Mouse (Mus musculus): ENCODE measurements around the gene Olfr456. TPM values are rescaled to one million over a fixed set of nuclear protein-coding genes. Genes with fewer than 3 reads are reported as not detected.
"Not testable (repeated sequence)": the region's sequence is repeated elsewhere in the genome, so short reads cannot be mapped to it uniquely, and the experiment has no call there.

Gene Olfr456
- polyA plus RNA-seq (2016; fragmentation: Nextera tagmentation; extraction: Ambion mirVana), result not detected in 2 replicates

DNA sequence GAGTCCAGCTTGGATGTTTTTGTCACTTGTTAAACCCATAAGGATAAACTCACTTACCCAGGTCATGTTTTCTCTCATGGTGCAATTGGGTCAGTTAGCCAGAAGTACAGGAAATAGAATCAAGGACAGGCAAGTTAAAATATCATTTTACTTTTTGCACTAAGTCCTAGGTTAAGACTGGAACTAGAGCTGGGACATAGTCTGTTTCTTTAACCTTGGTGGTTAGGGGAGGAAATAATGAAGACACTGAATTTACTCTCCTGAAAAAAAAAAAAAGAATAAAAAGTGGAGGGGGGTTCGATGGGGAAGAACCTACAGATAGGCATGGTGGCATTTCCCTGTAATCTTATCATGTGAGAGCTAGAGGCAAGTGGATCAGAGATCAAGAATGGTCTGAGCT, at the start of gene Olfr456:
Gene Olfr456 (minus strand): TSS at position 101 of the 400 bp plus-strand sequence.
- H3K4me3 ChIP-seq, result no peak within 1 kb of the TSS
- no peak within 1 kb of the TSS for H3K27ac ChIP-seq
- no peak within 1 kb of the TSS for H3K4me2 ChIP-seq (replicated peaks)
- WGBS, result 87% methylated on average over 1 of the region's 1 CpGs
- H3K36me3 ChIP-seq, result no peaks in the 10 kb centered on the region
- H3K9ac ChIP-seq, result no peak within 1 kb of the TSS
- no peaks in the 10 kb centered on the region for H3K4me1 ChIP-seq
- H3K9me3 ChIP-seq, result no peaks in the 10 kb centered on the region
- ATAC-seq (ENCODE audit: insufficient number of reproducible peaks, insufficient read depth, low FRiP score, low TSS enrichment), result no peak
- no peaks in the 10 kb centered on the region for H3K27me3 ChIP-seq

DNA sequence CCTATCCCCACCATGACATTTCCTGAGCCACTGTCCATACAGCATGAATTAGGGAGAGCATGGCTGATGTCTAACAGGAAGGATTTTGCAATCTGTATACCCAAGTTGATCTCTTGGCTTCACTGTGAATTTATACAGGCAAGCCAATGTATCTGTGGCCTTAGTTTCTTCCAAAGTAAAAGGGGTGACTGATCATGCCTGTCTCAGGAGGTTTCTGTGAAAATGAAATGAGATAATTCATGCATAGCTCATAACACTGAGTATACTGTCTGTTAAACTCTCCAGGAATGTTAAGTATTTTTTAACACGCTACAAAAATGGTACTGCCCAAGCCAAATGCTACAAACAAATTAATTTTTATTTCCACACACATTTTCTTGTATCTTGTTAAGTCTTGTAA, 26.4 kb upstream of the Olfr456 start:
- 79% methylated on average over 1 of the region's 1 CpGs for WGBS
- no peaks in the 10 kb centered on the region for H3K36me3 ChIP-seq
- H3K27me3 ChIP-seq, result no peaks in the 10 kb centered on the region
- no peak overlapping the region for H3K9ac ChIP-seq
- no peak overlapping the region for H3K4me3 ChIP-seq
- no peak for ATAC-seq (ENCODE audit: insufficient number of reproducible peaks, insufficient read depth, low FRiP score, low TSS enrichment)
- no peak overlapping the region for H3K4me2 ChIP-seq (replicated peaks)
- no peak overlapping the region for H3K27ac ChIP-seq
- no peaks in the 10 kb centered on the region for H3K9me3 ChIP-seq
- H3K4me1 ChIP-seq, result no peaks in the 10 kb centered on the region

GRCm38 (mm10) chr6:42509311-42509710, 22.3 kb upstream of the Olfr456 start:
- H3K9me3 ChIP-seq, result no peaks in the 10 kb centered on the region
- H3K4me2 ChIP-seq (replicated peaks), result no peak overlapping the region
- no peak overlapping the region for H3K9ac ChIP-seq
- no peak overlapping the region for H3K27ac ChIP-seq
- no peaks in the 10 kb centered on the region for H3K36me3 ChIP-seq
- no peaks in the 10 kb centered on the region for H3K4me1 ChIP-seq
- H3K4me3 ChIP-seq, result no peak overlapping the region
- ATAC-seq (ENCODE audit: insufficient number of reproducible peaks, insufficient read depth, low FRiP score, low TSS enrichment), result no peak
- H3K27me3 ChIP-seq, result no peaks in the 10 kb centered on the region

DNA sequence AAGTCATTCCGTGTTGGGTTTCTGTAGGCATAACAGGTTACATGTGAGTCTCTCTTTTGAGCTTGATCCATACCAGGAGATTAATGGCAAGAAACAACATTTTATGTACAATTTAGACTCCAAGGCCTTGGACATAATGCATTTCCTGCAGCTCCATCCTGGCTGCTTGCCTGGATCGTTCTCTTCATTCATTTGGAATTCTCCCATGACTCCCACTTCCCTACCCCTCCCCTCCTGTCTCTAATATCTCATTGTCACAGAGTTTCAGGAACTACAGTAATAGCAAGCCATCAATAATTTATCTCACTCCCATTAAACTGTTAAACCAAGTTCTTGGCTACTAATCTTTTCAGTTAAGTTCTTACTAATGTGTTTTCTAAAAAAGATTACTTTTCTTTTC, 16.5 kb upstream of the Olfr456 start:
- no peak overlapping the region for H3K4me2 ChIP-seq (replicated peaks)
- H3K27me3 ChIP-seq, result no peaks in the 10 kb centered on the region
- no peak overlapping the region for H3K4me3 ChIP-seq
- no peak overlapping the region for H3K27ac ChIP-seq
- H3K36me3 ChIP-seq, result no peaks in the 10 kb centered on the region
- ATAC-seq (ENCODE audit: insufficient number of reproducible peaks, insufficient read depth, low FRiP score, low TSS enrichment), result no peak
- H3K9ac ChIP-seq, result no peak overlapping the region
- 82% methylated on average over 2 of the region's 2 CpGs for WGBS
- H3K4me1 ChIP-seq, result no peaks in the 10 kb centered on the region
- H3K9me3 ChIP-seq, result no peaks in the 10 kb centered on the region

DNA sequence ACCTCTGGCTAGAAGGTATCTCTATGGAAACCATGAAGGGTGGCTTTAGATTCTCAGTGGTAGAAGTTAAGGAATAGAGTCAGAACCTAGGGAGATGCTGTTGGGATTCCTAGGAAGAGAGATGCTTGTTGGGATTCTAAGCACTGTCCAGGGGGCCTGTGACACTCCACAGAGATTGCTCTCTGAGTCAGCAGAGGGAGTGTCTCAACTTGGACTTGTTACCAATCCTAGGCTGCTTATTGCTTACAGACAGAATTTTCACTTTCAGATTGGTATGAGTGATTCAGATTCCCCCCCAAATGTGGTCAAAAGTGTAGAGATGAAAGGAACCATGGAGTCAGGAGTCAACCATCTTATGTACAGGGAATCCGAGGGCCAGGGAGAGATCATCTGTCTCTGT, 2.7 kb upstream of the Olfr456 start:
- H3K9ac ChIP-seq, result no peak overlapping the region
- WGBS, result 76% methylated on average over 1 of the region's 1 CpGs
- H3K4me2 ChIP-seq (replicated peaks), result no peak overlapping the region
- no peaks in the 10 kb centered on the region for H3K4me1 ChIP-seq
- H3K4me3 ChIP-seq, result no peak overlapping the region
- H3K27ac ChIP-seq, result no peak overlapping the region
- no peak for ATAC-seq (ENCODE audit: insufficient number of reproducible peaks, insufficient read depth, low FRiP score, low TSS enrichment)
- H3K36me3 ChIP-seq, result no peaks in the 10 kb centered on the region
- H3K9me3 ChIP-seq, result no peaks in the 10 kb centered on the region
- H3K27me3 ChIP-seq, result no peaks in the 10 kb centered on the region

GRCm38 (mm10) chr6:42484633-42485032, 2.4 kb downstream of the Olfr456 start:
- no peaks in the 10 kb centered on the region for H3K27me3 ChIP-seq
- no peak for ATAC-seq (ENCODE audit: insufficient number of reproducible peaks, insufficient read depth, low FRiP score, low TSS enrichment)
- H3K4me3 ChIP-seq, result no peak overlapping the region
- H3K27ac ChIP-seq, result no peak overlapping the region
- H3K9ac ChIP-seq, result no peak overlapping the region
- H3K9me3 ChIP-seq, result no peaks in the 10 kb centered on the region
- no peak overlapping the region for H3K4me2 ChIP-seq (replicated peaks)
- H3K4me1 ChIP-seq, result no peaks in the 10 kb centered on the region
- no peaks in the 10 kb centered on the region for H3K36me3 ChIP-seq

DNA sequence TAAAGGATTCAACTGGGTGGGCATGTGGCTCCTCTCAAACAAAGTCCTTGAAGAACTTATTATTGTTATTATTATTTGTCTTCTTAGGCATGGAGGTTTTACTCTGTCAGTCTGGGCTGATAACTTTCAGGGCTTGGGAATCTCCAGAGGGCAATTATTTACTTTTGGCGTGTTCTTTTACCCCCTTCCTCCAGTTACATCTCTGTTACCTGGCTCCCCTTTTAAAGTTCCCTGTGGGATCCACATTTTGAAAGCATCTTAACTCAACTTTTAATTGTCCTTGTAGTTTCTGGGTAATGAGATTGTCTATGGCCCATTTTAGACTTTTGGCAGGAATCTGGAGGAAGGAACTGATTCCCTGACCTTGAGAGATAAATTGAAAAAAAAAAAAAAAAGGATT, 10.8 kb downstream of the Olfr456 start, which contains the start of gene Olfr457:
Gene Olfr457 (minus strand): TSS at position 101 of the 400 bp plus-strand sequence.
- Histone ChIP-seq H3K27ac (no peak within 1 kb of the TSS), H3K4me3 (no peak within 1 kb of the TSS), H3K4me2 (replicated peaks) (no peak within 1 kb of the TSS), H3K27me3 (no peaks in the 10 kb centered on the region), H3K9me3 (no peaks in the 10 kb centered on the region), H3K4me1 (no peaks in the 10 kb centered on the region), H3K36me3 (no peaks in the 10 kb centered on the region), H3K9ac (no peak within 1 kb of the TSS)
- WGBS, result 72% methylated on average over 1 of the region's 1 CpGs
- no peak for ATAC-seq (ENCODE audit: insufficient number of reproducible peaks, insufficient read depth, low FRiP score, low TSS enrichment)

- H3K27ac ChIP-seq; ATAC-seq (ENCODE audit: insufficient number of reproducible peaks, insufficient read depth, low FRiP score, low TSS enrichment): not testable (repeated sequence)
- WGBS, result 95% methylated on average over 4 of the region's 4 CpGs
Observed at GRCm38 (mm10) chr6:42471298-42471697, 15.7 kb downstream of the Olfr456 start.

GRCm38 (mm10) chr6:42470542-42470941, 16.5 kb downstream of the Olfr456 start:
- Histone ChIP-seq H3K4me2 (replicated peaks) (no peak overlapping the region), H3K4me1 (no peaks in the 10 kb centered on the region), H3K27me3 (no peaks in the 10 kb centered on the region), H3K36me3 (no peaks in the 10 kb centered on the region), H3K27ac (no peak overlapping the region), H3K9ac (no peak overlapping the region), H3K9me3 (no peaks in the 10 kb centered on the region), H3K4me3 (no peak overlapping the region)
- WGBS, result 87% methylated on average over 4 of the region's 4 CpGs
- no peak for ATAC-seq (ENCODE audit: insufficient number of reproducible peaks, insufficient read depth, low FRiP score, low TSS enrichment)

More at GRCm38 (mm10) chr6:42471298-42471697, 15.7 kb downstream of the Olfr456 start:
- H3K9me3 ChIP-seq; H3K4me3 ChIP-seq; H3K4me1 ChIP-seq; H3K27me3 ChIP-seq; H3K9ac ChIP-seq; H3K36me3 ChIP-seq; H3K4me2 ChIP-seq (replicated peaks): not testable (repeated sequence)

DNA sequence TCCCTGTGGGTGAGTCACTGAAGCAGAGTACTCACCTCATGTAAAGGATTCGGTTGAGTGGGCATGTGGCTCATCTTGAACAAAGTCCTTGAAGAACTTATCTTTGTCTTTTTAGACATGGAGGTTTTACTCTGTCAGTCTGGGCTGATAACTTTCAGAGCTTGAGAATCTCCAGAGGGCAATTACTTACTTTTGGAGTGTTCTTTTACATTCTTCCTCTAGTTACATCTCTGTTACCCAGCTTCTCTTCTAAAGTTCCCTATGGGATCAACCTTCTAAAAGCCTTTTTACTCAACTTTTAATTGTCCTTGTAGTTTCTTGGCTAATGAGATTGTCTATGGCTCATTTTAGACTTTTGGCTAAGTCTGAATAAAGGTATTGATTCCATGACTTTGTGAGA, 21.9 kb downstream of the Olfr456 start, which contains the start of gene Olfr458:
Gene Olfr458 (minus strand): TSS at position 101 of the 400 bp plus-strand sequence.
- 89% methylated on average over 1 of the region's 1 CpGs for WGBS
- H3K9ac ChIP-seq, result no peak within 1 kb of the TSS
- no peak for ATAC-seq (ENCODE audit: insufficient number of reproducible peaks, insufficient read depth, low FRiP score, low TSS enrichment)
- H3K9me3 ChIP-seq, result no peaks in the 10 kb centered on the region
- H3K4me1 ChIP-seq, result no peaks in the 10 kb centered on the region
- H3K36me3 ChIP-seq, result no peaks in the 10 kb centered on the region
- no peak within 1 kb of the TSS for H3K4me2 ChIP-seq (replicated peaks)
- H3K27me3 ChIP-seq, result no peaks in the 10 kb centered on the region
- no peak within 1 kb of the TSS for H3K4me3 ChIP-seq
- H3K27ac ChIP-seq, result no peak within 1 kb of the TSS

GRCm38 (mm10) chr6:42447381-42447780, 39.6 kb downstream of the Olfr456 start:
- Histone ChIP-seq H3K4me3 (no peak overlapping the region), H3K9me3 (no peaks in the 10 kb centered on the region), H3K9ac (no peak overlapping the region), H3K4me1 (no peaks in the 10 kb centered on the region), H3K4me2 (replicated peaks) (no peak overlapping the region), H3K27ac (no peak overlapping the region), H3K36me3 (no peaks in the 10 kb centered on the region), H3K27me3 (no peaks in the 10 kb centered on the region)
- WGBS, result 73% methylated on average over 2 of the region's 2 CpGs
- ATAC-seq (ENCODE audit: insufficient number of reproducible peaks, insufficient read depth, low FRiP score, low TSS enrichment), result no peak

GRCm38 (mm10) chr6:42444491-42444890, 42.5 kb downstream of the Olfr456 start:
- Histone ChIP-seq H3K9me3 (no peaks in the 10 kb centered on the region), H3K27me3 (no peaks in the 10 kb centered on the region), H3K9ac (no peak overlapping the region), H3K4me3 (no peak overlapping the region), H3K4me2 (replicated peaks) (no peak overlapping the region), H3K27ac (no peak overlapping the region), H3K36me3 (no peaks in the 10 kb centered on the region), H3K4me1 (no peaks in the 10 kb centered on the region)
- 77% methylated on average over 2 of the region's 2 CpGs for WGBS
- ATAC-seq (ENCODE audit: insufficient number of reproducible peaks, insufficient read depth, low FRiP score, low TSS enrichment), result no peak

- H3K36me3 ChIP-seq, result no peaks in the 10 kb centered on the region
- no peak for ATAC-seq (ENCODE audit: insufficient number of reproducible peaks, insufficient read depth, low FRiP score, low TSS enrichment)
- H3K27me3 ChIP-seq, result no peaks in the 10 kb centered on the region
- WGBS, result 63% methylated on average over 2 of the region's 2 CpGs
- H3K27ac ChIP-seq, result no peak overlapping the region
- no peak overlapping the region for H3K9ac ChIP-seq
- H3K9me3 ChIP-seq, result no peaks in the 10 kb centered on the region
- no peak overlapping the region for H3K4me2 ChIP-seq (replicated peaks)
- H3K4me1 ChIP-seq, result no peaks in the 10 kb centered on the region
- no peak overlapping the region for H3K4me3 ChIP-seq
Observed at GRCm38 (mm10) chr6:42441395-42441794, 45.6 kb downstream of the Olfr456 start.
